Mouse (Mus musculus) lung, embryonic 16.5 days (tissue): ENCODE data around the gene Rest. TPM values are rescaled to one million over a fixed set of nuclear protein-coding genes. Genes with fewer than 3 reads are reported as not detected.

Source experiments
- ATAC-seq: fragments of 200-750 bp; cut with Nextera tagmentation; 2 replicates; pipeline ENCODE4 v1.8.0; 2017; ENCODE audit warnings: low read depth, mild to moderate bottlenecking, moderate library complexity
- H3K27ac ChIP-seq: fragments of 300-500 bp; sonication (generic); 2 replicates; pipeline ENCODE4 v1.5.1; 2014; ENCODE audit warnings: mild to moderate bottlenecking, control low read depth, low read length
- H3K27me3 ChIP-seq: fragments of 300-500 bp; sonication (generic); 2 replicates; pipeline ENCODE4 v1.6.1; 2014; ENCODE audit warnings: low read depth, low read length, mixed read lengths; ENCODE audit not compliant: control insufficient read depth, insufficient read depth
- H3K36me3 ChIP-seq: fragments of 300-500 bp; sonication (generic); 2 replicates; pipeline ENCODE4 v1.6.1; 2014; ENCODE audit warnings: low read length; ENCODE audit not compliant: control insufficient read depth, insufficient read depth
- H3K4me1 ChIP-seq: fragments of 300-500 bp; sonication (generic); replicated peaks from 2 replicates; pipeline ENCODE4 v1.6.1; 2014; ENCODE audit warnings: low read length, mixed read lengths; ENCODE audit not compliant: control insufficient read depth, insufficient read depth
- H3K4me2 ChIP-seq: fragments of 300-500 bp; sonication (generic); 2 replicates; pipeline ENCODE4 v1.6.1; 2014; ENCODE audit warnings: low read depth, low read length, control low read depth
- H3K4me3 ChIP-seq: fragments of 300-500 bp; sonication (generic); 2 replicates; pipeline ENCODE4 v1.5.1; 2014; ENCODE audit warnings: mild to moderate bottlenecking, low read length, control low read depth
- H3K9ac ChIP-seq: fragments of 300-500 bp; sonication (generic); 2 replicates; pipeline ENCODE4 v1.6.1; 2014; ENCODE audit warnings: low read length, control low read depth
- H3K9me3 ChIP-seq: fragments of 300-500 bp; sonication (generic); 2 replicates; pipeline ENCODE4 v1.6.1; 2016; ENCODE audit warnings: low read length; ENCODE audit not compliant: control insufficient read depth
- WGBS: fragments of 180-500 bp; shearing (Covaris S2); extraction: QIAGEN DNeasy Blood & Tissue Kit; methylation state at CpG from one replicate; pipeline ENCODE4 v1.1.7; 2014; 5-methylcytosine and 5-hydroxymethylcytosine counted together
- polyA plus RNA-seq: library from polyadenylated mRNA; unstranded; fragments of >200 nt; fragmentation: Nextera tagmentation; extraction: Ambion mirVana; gene quantifications from 2 replicates; pipeline ENCODE4 v1.2.1, GENCODE M21; 2015

Gene Rest
- polyA plus RNA-seq, 1 experiment from 2014 or later = 30.0 TPM

DNA sequence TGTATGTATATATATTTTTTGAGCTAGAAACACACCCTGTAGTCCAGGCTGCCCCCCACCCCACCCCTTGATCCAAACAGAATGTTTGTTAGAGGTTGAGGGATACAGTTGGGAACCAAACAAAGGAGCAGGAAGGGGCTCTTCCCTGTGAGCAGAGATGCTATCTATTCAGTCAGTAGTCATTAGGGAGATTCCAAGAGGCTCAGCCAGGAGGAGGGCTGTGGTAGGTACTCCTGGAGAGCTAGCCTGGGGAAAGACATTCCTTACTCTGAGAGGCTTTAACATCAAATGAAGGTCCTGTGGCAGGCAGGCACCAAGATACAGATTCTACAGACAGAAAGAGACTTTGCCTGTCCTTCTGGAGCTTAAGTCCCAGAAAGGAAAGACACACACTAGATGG lies 6.0 kb upstream of the Rest start:
- no peaks in the 10 kb centered on the region for H3K36me3 ChIP-seq
- no peak overlapping the region for H3K4me3 ChIP-seq
- no peak for ATAC-seq
- H3K4me1 ChIP-seq = no peaks in the 10 kb centered on the region
- no peak overlapping the region for H3K4me2 ChIP-seq
- no peaks in the 10 kb centered on the region for H3K27me3 ChIP-seq
- H3K9me3 ChIP-seq = no peaks in the 10 kb centered on the region
- H3K9ac ChIP-seq = no peak overlapping the region
- H3K27ac ChIP-seq = no peak overlapping the region

GRCm38 (mm10) chr5:77260141-77260540 lies 5.2 kb upstream of the Rest start:
- Histone ChIP-seq H3K27ac (no peak overlapping the region), H3K36me3 (no peaks in the 10 kb centered on the region), H3K4me1 (no peaks in the 10 kb centered on the region), H3K4me3 (no peak overlapping the region), H3K9ac (no peak overlapping the region), H3K9me3 (no peaks in the 10 kb centered on the region), H3K4me2 (no peak overlapping the region), H3K27me3 (no peaks in the 10 kb centered on the region)
- no peak for ATAC-seq
- WGBS = 44% methylated on average over 6 of the region's 6 CpGs

- Histone ChIP-seq H3K9ac (no peak overlapping the region), H3K9me3 (no peaks in the 10 kb centered on the region), H3K4me2 (no peak overlapping the region), H3K27me3 (no peaks in the 10 kb centered on the region), H3K4me3 (no peak overlapping the region), H3K36me3 (no peaks in the 10 kb centered on the region), H3K27ac (no peak overlapping the region), H3K4me1 (no peaks in the 10 kb centered on the region)
- no peak for ATAC-seq
- 74% methylated on average over 4 of the region's 4 CpGs for WGBS
Observed at GRCm38 (mm10) chr5:77261137-77261536, 4.2 kb upstream of the Rest start.

GRCm38 (mm10) chr5:77262105-77262504 lies 3.2 kb upstream of the Rest start:
- H3K27me3 ChIP-seq = no peaks in the 10 kb centered on the region
- no peaks in the 10 kb centered on the region for H3K36me3 ChIP-seq
- no peak overlapping the region for H3K4me3 ChIP-seq
- no peaks in the 10 kb centered on the region for H3K4me1 ChIP-seq
- no peaks in the 10 kb centered on the region for H3K9me3 ChIP-seq
- H3K27ac ChIP-seq = no peak overlapping the region
- no peak overlapping the region for H3K9ac ChIP-seq
- ATAC-seq = no peak
- H3K4me2 ChIP-seq = no peak overlapping the region
- 86% methylated on average over 5 of the region's 5 CpGs for whole genome bisulfite sequencing

DNA sequence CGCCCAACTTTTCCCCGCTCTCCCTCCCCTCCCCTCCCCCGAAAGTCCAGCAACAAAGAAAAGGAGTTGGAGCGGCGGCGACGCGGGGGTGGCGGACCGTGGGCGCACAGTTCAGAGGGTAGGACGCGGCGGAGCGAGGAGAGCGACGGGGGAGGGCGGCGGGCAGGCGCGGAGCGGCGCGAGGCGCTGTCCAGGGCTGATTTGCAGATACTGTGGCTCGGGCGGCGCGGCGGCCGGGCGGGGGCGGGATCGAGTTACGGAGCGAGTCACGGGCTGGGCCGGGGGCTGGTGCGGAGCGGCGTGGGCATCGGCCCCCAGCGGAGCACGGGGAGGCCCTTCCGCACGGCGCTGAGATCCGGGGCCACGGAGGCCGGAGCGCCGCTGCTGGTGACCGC lies 377 bp downstream of the Rest start:
- Histone ChIP-seq H3K9ac (peak overlapping the region; percentile 95), H3K9me3 (no peaks in the 10 kb centered on the region)
- WGBS = under 1% methylated on average over 21 of the region's 53 CpGs

DNA sequence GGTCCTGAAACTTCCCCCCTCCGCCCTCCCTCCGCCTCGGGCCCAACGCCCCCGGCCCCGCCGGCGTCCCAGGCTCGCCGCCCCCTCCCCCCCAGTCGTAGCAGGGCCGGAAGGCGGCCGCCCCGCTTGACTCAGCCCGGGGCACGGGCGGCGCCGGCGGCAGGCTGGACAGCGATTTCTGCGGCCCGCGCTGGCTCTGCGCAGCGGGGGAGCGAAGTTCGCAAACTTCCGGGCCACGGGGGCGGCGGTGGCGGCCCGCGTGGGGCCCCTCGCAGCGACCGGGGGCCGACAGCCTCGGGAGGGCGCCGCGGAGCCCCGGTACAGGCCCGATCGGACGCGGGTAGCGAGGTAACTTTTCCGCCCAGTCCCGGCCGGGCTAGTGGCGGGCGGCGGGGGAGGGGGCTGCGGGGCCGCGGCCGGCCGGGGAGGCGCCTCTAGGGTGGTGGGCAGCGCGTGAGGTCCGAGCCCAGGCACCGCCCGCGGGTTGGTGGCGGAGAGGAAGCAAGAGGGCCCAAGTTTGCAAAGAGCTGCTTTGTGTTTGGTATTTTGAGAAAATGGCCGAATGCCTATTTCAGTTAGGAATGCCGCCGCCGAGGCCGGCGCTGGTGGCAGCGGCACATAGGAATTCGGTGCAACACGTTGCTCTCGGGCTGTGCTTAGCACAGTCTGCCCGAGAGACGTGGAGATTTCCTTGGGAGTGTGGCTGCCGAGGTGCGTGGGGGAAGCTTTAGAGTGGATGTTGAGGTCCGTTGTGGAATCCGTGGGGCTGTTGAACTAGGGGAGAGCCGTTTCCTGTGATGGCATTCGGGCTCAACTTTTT lies 985 bp downstream of the Rest start:
- under 1% methylated on average over 69 of the region's 87 CpGs for WGBS
- no peaks in the 10 kb centered on the region for H3K9me3 ChIP-seq
- peak overlapping the region; percentile 85 for H3K4me3 ChIP-seq
- H3K27ac ChIP-seq = peak overlapping the region; percentile 99
- H3K9ac ChIP-seq = peak overlapping the region; percentile 95
- peak; percentile 69 for ATAC-seq
- peaks cover 23% of the 10 kb centered on the region for H3K36me3 ChIP-seq
- peaks cover 12% of the 10 kb centered on the region for H3K4me1 ChIP-seq
- H3K4me2 ChIP-seq = peak overlapping the region; percentile 71
- H3K27me3 ChIP-seq = no peaks in the 10 kb centered on the region

More for the DNA sequence above, 377 bp downstream of the Rest start:
- peak overlapping the region; percentile 99 for H3K27ac ChIP-seq
- H3K4me3 ChIP-seq = peak overlapping the region; percentile 85
- H3K36me3 ChIP-seq = peaks cover 19% of the 10 kb centered on the region
- H3K4me2 ChIP-seq = peak overlapping the region; percentile 71
- H3K27me3 ChIP-seq = no peaks in the 10 kb centered on the region
- peak; percentile 87 for ATAC-seq
- H3K4me1 ChIP-seq = peaks cover 12% of the 10 kb centered on the region

- H3K9ac ChIP-seq = peak overlapping the region; percentile 95
- peaks cover 28% of the 10 kb centered on the region for H3K36me3 ChIP-seq
- ATAC-seq = no peak
- WGBS = under 1% methylated on average over 11 of the region's 11 CpGs
- peak overlapping the region; percentile 99 for H3K27ac ChIP-seq
- peak overlapping the region; percentile 85 for H3K4me3 ChIP-seq
- peak overlapping the region; percentile 71 for H3K4me2 ChIP-seq
- no peaks in the 10 kb centered on the region for H3K9me3 ChIP-seq
- no peaks in the 10 kb centered on the region for H3K27me3 ChIP-seq
- H3K4me1 ChIP-seq = peaks cover 12% of the 10 kb centered on the region
Observed at GRCm38 (mm10) chr5:77266886-77267401, 1.7 kb downstream of the Rest start.

DNA sequence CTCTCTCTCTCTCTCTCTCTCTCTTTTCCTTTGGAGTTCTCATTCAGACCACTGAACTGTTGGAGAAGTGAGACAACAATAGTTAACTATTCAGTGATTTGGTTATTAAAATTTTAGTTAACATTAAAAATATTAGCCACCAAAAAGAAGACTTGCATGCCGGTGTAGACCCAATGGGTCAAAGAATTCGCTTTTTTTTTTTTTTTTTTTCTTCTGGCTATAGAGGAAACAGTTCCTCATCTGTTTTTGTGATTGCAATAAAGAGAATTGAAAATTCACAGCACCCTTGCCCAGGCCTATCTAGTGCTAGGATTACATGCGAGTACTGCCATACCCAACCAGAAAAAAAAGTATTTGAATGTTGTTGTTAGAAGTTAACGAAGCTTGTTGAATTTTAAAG lies 2.1 kb downstream of the Rest start:
- Histone ChIP-seq H3K9ac (no peak overlapping the region), H3K27me3 (no peaks in the 10 kb centered on the region), H3K4me2 (peak overlapping the region; percentile 71), H3K27ac (no peak overlapping the region), H3K4me1 (peaks cover 12% of the 10 kb centered on the region), H3K9me3 (no peaks in the 10 kb centered on the region), H3K36me3 (peaks cover 32% of the 10 kb centered on the region), H3K4me3 (peak overlapping the region; percentile 85)
- ATAC-seq = no peak
- WGBS = 59% methylated on average over 4 of the region's 4 CpGs

- H3K9me3 ChIP-seq = no peaks in the 10 kb centered on the region
- 92% methylated on average over 30 of the region's 30 CpGs for WGBS
- H3K4me2 ChIP-seq = no peak overlapping the region; the same call in 1 of the 2 replicates
- H3K27ac ChIP-seq = no peak overlapping the region
- no peak overlapping the region for H3K4me3 ChIP-seq
- peaks cover 38% of the 10 kb centered on the region for H3K36me3 ChIP-seq
- H3K4me1 ChIP-seq = peaks cover 14% of the 10 kb centered on the region
- H3K9ac ChIP-seq = no peak overlapping the region
- no peaks in the 10 kb centered on the region for H3K27me3 ChIP-seq
- ATAC-seq = no peak
Observed at GRCm38 (mm10) chr5:77267957-77268624, 2.8 kb downstream of the Rest start.
